Mouse (Mus musculus) spleen, adult 2 months (tissue): ENCODE results near the gene Kif22.

ENCODE experiments used
- CTCF ChIP-seq: fragments of 200-500 bp; IDR thresholded peaks from 2 replicates; pipeline ENCODE4 v1.5.1; 2011; ENCODE audit warnings: mild to moderate bottlenecking, inconsistent platforms; ENCODE audit not compliant: insufficient read depth, insufficient read length, insufficient replicate concordance; ENCODE audit errors: extremely low read depth
- POLR2A ChIP-seq: fragments of 200-500 bp; IDR thresholded peaks from 2 replicates; pipeline ENCODE4 v1.6.1; 2011; ENCODE audit warnings: low read depth, low read length, inconsistent platforms

- no peak for TF ChIP-seq CTCF
- no peak for TF ChIP-seq POLR2A
Observed at GRCm38 (mm10) chr7:127011717-127012116, 30.6 kb downstream of the Kif22 start.
